Mouse (Mus musculus) CH12.LX (cell line): ENCODE measurements around the gene Col25a1. TPM values are rescaled to one million over a fixed set of nuclear protein-coding genes. Genes with fewer than 3 reads are reported as not detected.

Experiments used
- DNase-seq: peaks from one replicate; pipeline ENCODE4 v3.0.0-alpha.2; 2013; ENCODE audit errors: extremely low read depth
- H3K27ac ChIP-seq: 2 replicates; pipeline ENCODE4 v1.5.1; 2012; ENCODE audit warnings: low read depth, mild to moderate bottlenecking, control low read depth, moderate library complexity; ENCODE audit not compliant: insufficient read depth
- H3K27me3 ChIP-seq: replicated peaks from 2 replicates; pipeline ENCODE3; 2012; ENCODE audit warnings: inconsistent platforms
- H3K36me3 ChIP-seq, 2 experiments: replicated peaks in 1 of 2; 2 replicates each; pipeline versions ENCODE3 to v1.6.1; 2012; ENCODE audit warnings: inconsistent platforms in 1 of 2, low read length in 1 of 2, mild to moderate bottlenecking in 1 of 2, mixed read lengths in 1 of 2, moderate library complexity in 1 of 2; ENCODE audit not compliant: control insufficient read depth in 1 of 2, insufficient read depth in 1 of 2
- H3K4me1 ChIP-seq, 2 experiments: 2 replicates each; pipeline ENCODE4 v1.6.1; 2012; ENCODE audit warnings: inconsistent platforms in 1 of 2, moderate library complexity in 1 of 2; ENCODE audit not compliant: insufficient read depth in 2 of 2, control insufficient read depth in 1 of 2
- H3K4me2 ChIP-seq: 2 replicates; pipeline ENCODE4 v1.6.1; 2012; ENCODE audit warnings: low read depth, mild to moderate bottlenecking, control low read depth; ENCODE audit not compliant: poor library complexity, insufficient read depth, severe bottlenecking
- H3K4me3 ChIP-seq, 3 experiments: fragments of 150-350 bp in 1 of 3; sonication (generic) in 1 of 3; replicated peaks in 1 of 3; 2 replicates each; pipeline versions ENCODE3 to v1.5.1; 2011 to 2012; ENCODE audit warnings: low read depth in 2 of 3, low read length in 2 of 3, mild to moderate bottlenecking in 2 of 3, moderate library complexity in 2 of 3, control low read depth in 1 of 3, improper control_type of control experiment in 1 of 3, inconsistent platforms in 1 of 3, mixed read lengths in 1 of 3; ENCODE audit not compliant: poor library complexity in 1 of 3
- H3K79me2 ChIP-seq: replicated peaks from 2 replicates; pipeline ENCODE4 v1.6.1; 2012; ENCODE audit warnings: mild to moderate bottlenecking, moderate library complexity; ENCODE audit not compliant: control insufficient read depth, poor library complexity, insufficient read depth, severe bottlenecking; ENCODE audit errors: extremely low read depth
- H3K9ac ChIP-seq: 2 replicates; pipeline ENCODE4 v1.6.1; 2012; ENCODE audit warnings: low read depth, mild to moderate bottlenecking, control low read depth, moderate library complexity; ENCODE audit not compliant: insufficient read depth
- H3K9me3 ChIP-seq: replicated peaks from 2 replicates; pipeline ENCODE3; 2012; ENCODE audit warnings: low read length, inconsistent platforms, mixed read lengths
- BHLHE40 ChIP-seq: IDR thresholded peaks from 2 replicates; pipeline ENCODE4 v1.6.1; 2011; ENCODE audit warnings: mild to moderate bottlenecking, low read depth, low read length, improper control_type of control experiment
- CHD1 ChIP-seq: IDR thresholded peaks from 2 replicates; pipeline ENCODE4 v1.6.1; 2012; ENCODE audit warnings: low read depth, low read length, improper control_type of control experiment, inconsistent platforms
- CHD2 ChIP-seq: IDR thresholded peaks from 2 replicates; pipeline ENCODE4 v1.6.1; 2011; ENCODE audit warnings: low read length, improper control_type of control experiment
- CTCF ChIP-seq, 2 experiments: IDR thresholded peaks in 1 of 2; conservative IDR thresholded peaks in 1 of 2; 2 replicates each; pipeline ENCODE4 v1.5.1; 2011 to 2012; ENCODE audit warnings: low read depth in 2 of 2, low read length in 2 of 2, improper control_type of control experiment in 1 of 2, inconsistent platforms in 1 of 2, mild to moderate bottlenecking in 1 of 2, moderate library complexity in 1 of 2
- EP300 ChIP-seq: IDR thresholded peaks from 2 replicates; pipeline ENCODE4 v1.6.1; 2011; ENCODE audit warnings: low read length, improper control_type of control experiment
- HCFC1 ChIP-seq: IDR thresholded peaks from 2 replicates; pipeline ENCODE4 v1.6.1; 2012; ENCODE audit warnings: low read depth, mild to moderate bottlenecking, inconsistent platforms, low read length, improper control_type of control experiment
- JUND ChIP-seq: conservative IDR thresholded peaks from 2 replicates; pipeline ENCODE4 v1.6.1; 2011; ENCODE audit warnings: low read depth, low read length, improper control_type of control experiment
- MAX ChIP-seq: IDR thresholded peaks from 2 replicates; pipeline ENCODE4 v1.6.1; 2011; ENCODE audit warnings: low read length, improper control_type of control experiment
- MAZ ChIP-seq: IDR thresholded peaks from 2 replicates; pipeline ENCODE4 v1.6.1; 2012; ENCODE audit warnings: low read depth, mild to moderate bottlenecking, inconsistent platforms, low read length, improper control_type of control experiment, moderate library complexity
- MEF2A ChIP-seq: IDR thresholded peaks from 2 replicates; pipeline ENCODE4 v1.6.1; 2014; ENCODE audit warnings: low read depth, mild to moderate bottlenecking, inconsistent platforms, low read length, improper control_type of control experiment, borderline replicate concordance
- POLR2AphosphoS2 ChIP-seq: IDR thresholded peaks from 2 replicates; pipeline ENCODE4 v1.6.1; 2011; ENCODE audit warnings: low read depth, low read length, improper control_type of control experiment
- RAD21 ChIP-seq: IDR thresholded peaks from 2 replicates; pipeline ENCODE4 v1.6.1; 2011; ENCODE audit warnings: low read depth, mild to moderate bottlenecking, low read length, improper control_type of control experiment, moderate library complexity
- SIN3A ChIP-seq: IDR thresholded peaks from 2 replicates; pipeline ENCODE4 v1.6.1; 2012; ENCODE audit warnings: low read length, improper control_type of control experiment, inconsistent platforms
- TCF12 ChIP-seq: IDR thresholded peaks from 2 replicates; pipeline ENCODE4 v1.6.1; 2014; ENCODE audit warnings: low read depth, mild to moderate bottlenecking, inconsistent platforms, low read length, improper control_type of control experiment
- USF1 ChIP-seq: IDR thresholded peaks from 2 replicates; pipeline ENCODE4 v1.6.1; 2014; ENCODE audit warnings: low read depth, mild to moderate bottlenecking, inconsistent platforms, low read length, improper control_type of control experiment
- USF2 ChIP-seq: conservative IDR thresholded peaks from 2 replicates; pipeline ENCODE4 v1.6.1; 2011; ENCODE audit warnings: low read depth, low read length, improper control_type of control experiment
- ZC3H11A ChIP-seq: IDR thresholded peaks from 2 replicates; pipeline ENCODE4 v1.6.1; 2012; ENCODE audit warnings: low read depth, mild to moderate bottlenecking, inconsistent platforms, low read length, improper control_type of control experiment
- ZMIZ1 ChIP-seq: IDR thresholded peaks from 2 replicates; pipeline ENCODE4 v1.6.1; 2012; ENCODE audit warnings: low read depth, mild to moderate bottlenecking, inconsistent platforms, low read length, improper control_type of control experiment
- dilution Hi-C: fragments of 300-500 bp; cut with MboI; formaldehyde crosslinking; loops from 2 replicates; pipeline ENCODE4 v1.14.3; 2020; ENCODE audit warnings: low sequenced_read_pairs; ENCODE audit not compliant: extremely low pct_unique_long_range_greater_than_20kb, extremely low pct_ligation_motif_present
- in situ Hi-C: fragments of 300-500 bp; cut with MboI; formaldehyde crosslinking; loops from 3 replicates; pipeline ENCODE4 v1.14.3; 2019; ENCODE audit warnings: low sequenced_read_pairs, low pct_ligation_motif_present, low pct_unique_long_range_greater_than_20kb, mixed read lengths
- polyA plus RNA-seq: library from polyadenylated mRNA; unstranded; fragments of >175 nt; gene quantifications from 2 replicates; pipeline ENCODE4 v1.2.1, GENCODE M21; 2012; ENCODE audit warnings: low read depth; ENCODE audit not compliant: insufficient read length
- total RNA-seq, 2 experiments: library from RNA; depleted of rRNA; stranded (reverse); fragments of 300-350 nt in 1 of 2; fragments of >200 nt in 1 of 2; gene quantifications; 2 replicates each; pipeline ENCODE4 v1.2.3; 2012 to 2014

Gene Col25a1
- total and polyA plus RNA-seq, 3 experiments: not detected

GRCm38 (mm10) chr3:130418951-130419350 lies 287.6 kb downstream of the Col25a1 start:
- in situ Hi-C loops (no loop called here), dilution Hi-C loops (no loop called here)
- no peak overlapping the region for H3K4me2 ChIP-seq
- H3K27ac ChIP-seq: no peak overlapping the region
- H3K4me1 ChIP-seq: no peaks in the 10 kb centered on the region
- H3K36me3 ChIP-seq: no peaks in the 10 kb centered on the region
- no peaks in the 10 kb centered on the region for H3K79me2 ChIP-seq
- H3K27me3 ChIP-seq: no peaks in the 10 kb centered on the region
- no peak overlapping the region for H3K9ac ChIP-seq
- H3K4me3 ChIP-seq: no peak overlapping the region
- no peaks in the 10 kb centered on the region for H3K9me3 ChIP-seq
- TF ChIP-seq CHD1 (no peak), SIN3A (no peak), CTCF (conservative IDR thresholded peaks at IDR 0.05 in 1 of 2, IDR thresholded peaks at IDR 0.05 in 1 of 2; ENCODE audit: low read depth in 2 of 2, low read length in 2 of 2) (no peak), BHLHE40 (no peak), ZMIZ1 (no peak), MAX (no peak), MEF2A (no peak), CHD2 (no peak), EP300 (no peak), USF2 (no peak), JUND (no peak), ZC3H11A (no peak), POLR2AphosphoS2 (no peak)
- TF ChIP-seq, all 38 proteins: peak for 0
- DNase-seq: no peak

DNA sequence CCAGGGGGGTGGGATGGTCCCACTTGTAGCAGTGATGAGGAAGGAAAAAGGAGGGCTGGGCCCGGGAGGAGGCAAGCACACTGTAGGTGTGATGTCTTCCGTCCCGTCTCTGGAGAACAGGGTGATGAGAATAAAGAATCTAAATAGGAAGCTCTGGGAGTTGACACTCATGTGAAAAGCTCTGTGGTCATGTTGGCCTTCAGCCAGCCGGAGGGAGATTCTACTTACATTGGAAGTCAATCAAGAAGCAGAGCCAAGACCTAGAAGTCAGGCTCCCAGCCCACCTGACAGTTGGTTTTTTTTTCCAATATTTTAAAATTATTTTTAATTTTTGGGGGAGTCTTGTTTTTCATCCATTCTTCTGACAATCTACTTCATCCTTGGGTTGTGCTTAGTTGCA lies 297.5 kb downstream of the Col25a1 start:
- Histone ChIP-seq H3K27ac (no peak overlapping the region), H3K4me3 (no peak overlapping the region), H3K27me3 (no peaks in the 10 kb centered on the region), H3K79me2 (no peaks in the 10 kb centered on the region), H3K4me1 (no peaks in the 10 kb centered on the region), H3K36me3 (no peaks in the 10 kb centered on the region), H3K9ac (no peak overlapping the region), H3K9me3 (no peaks in the 10 kb centered on the region), H3K4me2 (no peak overlapping the region)
- TF ChIP-seq TCF12: no peak
- no peak for TF ChIP-seq RAD21
- no peak for TF ChIP-seq HCFC1
- TF ChIP-seq MAZ: no peak
- no peak for TF ChIP-seq USF1
- dilution Hi-C loops: no loop called here
- in situ Hi-C loops: no loop called here
- DNase-seq: no peak
